Mouse (Mus musculus) erythroid progenitor cell, adult 5-6 weeks (primary cell): Measurements from ENCODE around the gene Fbxw16. TPM values are rescaled to one million over a fixed set of nuclear protein-coding genes. Genes with fewer than 3 reads are reported as not detected.
"Not testable (repeated sequence)": the region's sequence is repeated elsewhere in the genome, so short reads cannot be mapped to it uniquely, and the experiment has no call there.

Source experiments
- ATAC-seq: replicated peaks from 2 replicates; pipeline ENCODE4 v1.8.0; 2016; ENCODE audit warnings: moderate number of reproducible peaks, mild to moderate bottlenecking, moderate TSS enrichment, inconsistent platforms; ENCODE audit not compliant: poor library complexity, low FRiP score, severe bottlenecking
- total RNA-seq, 2 experiments: library from RNA; stranded (forward) in 1 of 2; stranded (reverse) in 1 of 2; fragments of 150-400 nt in 1 of 2; fragments of 186-747, 209-891 nt in 1 of 2; gene quantifications; 2 replicates each; pipeline versions ENCODE4 v1.2.3 to v1.2.4; 2015 to 2017; ENCODE audit warnings: low replicate concordance in 2 of 2

Gene Fbxw16
- total RNA-seq (2015; ENCODE audit: low replicate concordance) = not detected in 2 replicates
- total RNA-seq (2017; ENCODE audit: low replicate concordance) = not detected in 2 replicates

DNA sequence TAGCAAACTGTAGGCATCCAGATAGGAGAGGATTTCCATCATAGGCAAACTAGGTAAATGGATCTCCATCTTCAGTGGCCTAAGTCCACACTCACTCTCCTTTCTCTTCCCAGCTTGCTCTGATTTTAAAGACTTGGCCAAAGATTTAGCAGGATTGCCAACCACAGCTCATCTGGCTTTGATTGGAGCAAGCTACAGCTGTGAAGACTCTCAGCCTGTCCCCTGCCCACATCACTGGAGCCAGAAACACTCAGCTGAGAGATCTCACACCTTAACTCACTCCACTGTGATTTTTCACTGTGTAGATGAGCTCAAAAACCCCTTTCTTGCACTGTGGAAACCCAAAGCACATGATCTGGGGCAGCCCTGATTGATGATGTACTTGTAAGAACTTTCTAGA is at the start of gene Fbxw16:
TSS of gene Fbxw16 (minus strand) at position 101 of the 400 bp plus-strand sequence.
- ATAC-seq = no peak

DNA sequence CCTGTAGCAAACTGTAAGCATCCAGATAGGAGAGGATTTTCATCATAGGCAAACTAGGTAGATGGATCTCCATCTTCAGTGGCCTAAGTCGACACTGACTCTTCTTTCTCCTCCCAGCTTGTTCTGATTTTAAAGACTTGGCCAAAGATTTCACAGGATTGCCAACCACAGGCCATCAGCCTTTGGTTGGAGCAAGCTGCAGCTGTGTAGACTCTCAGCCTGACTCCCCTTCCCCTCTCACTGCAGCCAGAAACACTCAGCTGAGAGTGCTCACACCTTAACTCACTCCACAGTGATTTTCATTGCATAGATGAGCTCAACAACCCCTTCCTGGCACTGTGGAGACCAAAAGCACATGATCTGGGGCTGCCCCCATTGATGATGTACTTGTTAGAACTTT is 46.8 kb upstream of the Fbxw16 start, which contains the start of gene Fbxw19:
TSS of gene Fbxw19 (minus strand) at position 101 of the 400 bp plus-strand sequence.
- ATAC-seq = not testable (repeated sequence)

DNA sequence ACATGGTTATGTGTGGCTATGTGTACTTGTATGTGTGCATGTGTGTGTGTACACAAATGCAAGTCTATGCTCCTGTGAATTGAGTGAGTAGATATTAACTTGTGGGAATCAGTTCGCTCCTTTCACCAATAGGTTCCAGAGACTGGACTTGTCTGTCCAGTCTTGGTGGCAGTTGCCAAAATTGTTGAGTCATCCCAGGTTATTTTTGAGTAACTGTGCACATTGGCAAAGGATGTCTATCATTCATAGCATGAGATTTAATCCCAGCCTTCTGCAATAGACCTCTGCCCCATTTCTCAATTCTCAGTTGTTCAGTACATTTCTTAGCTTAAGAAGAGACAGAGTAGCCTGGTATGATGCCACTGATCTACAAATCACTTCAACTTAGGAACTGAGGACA is 16.0 kb downstream of the Fbxw16 start:
- no peak for ATAC-seq

DNA sequence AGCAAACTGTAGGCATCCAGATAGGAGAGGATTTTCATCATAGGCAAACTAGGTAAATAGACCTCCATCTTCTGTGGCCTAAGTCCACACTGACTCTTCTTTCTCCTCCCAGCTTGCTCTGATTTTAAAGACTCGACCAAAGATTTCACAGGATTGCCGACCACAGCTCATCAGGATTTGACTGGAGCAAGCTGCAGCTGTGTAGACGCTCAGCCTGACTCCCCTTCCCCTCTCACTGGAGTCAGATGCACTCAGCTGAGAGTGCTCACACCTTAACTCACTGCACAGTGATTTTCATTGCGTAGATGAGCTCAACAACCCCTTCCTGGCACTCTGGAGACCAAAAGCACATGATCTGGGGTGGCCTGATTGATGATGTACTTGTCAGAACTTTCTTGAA is 44.7 kb downstream of the Fbxw16 start, which contains the start of gene Fbxw22:
TSS of gene Fbxw22 (minus strand) at position 101 of the 400 bp plus-strand sequence.
- ATAC-seq = not testable (repeated sequence)

Other genes starting within 250 kb of the Fbxw16 start
- not detected in 2 replicates for gene Fbxw20, start 214.4 kb downstream of the Fbxw16 start, total RNA-seq (2015; ENCODE audit: low replicate concordance)
- gene Fbxw20, start 214.4 kb downstream of the Fbxw16 start, total RNA-seq (2017; ENCODE audit: low replicate concordance) = not detected in 2 replicates
- gene Fbxw14, start 161.5 kb downstream of the Fbxw16 start, total RNA-seq (2015; ENCODE audit: low replicate concordance) = not detected in 2 replicates
- not detected in 2 replicates for gene Fbxw14, start 161.5 kb downstream of the Fbxw16 start, total RNA-seq (2017; ENCODE audit: low replicate concordance)
- gene Fbxw28, start 109.5 kb downstream of the Fbxw16 start, total RNA-seq (2015; ENCODE audit: low replicate concordance) = not detected in 2 replicates
- not detected in 2 replicates for gene Fbxw28, start 109.5 kb downstream of the Fbxw16 start, total RNA-seq (2017; ENCODE audit: low replicate concordance)
- gene Fbxw22, start 44.8 kb downstream of the Fbxw16 start, total RNA-seq (2015; ENCODE audit: low replicate concordance) = not detected in 2 replicates
- not detected in 2 replicates for gene Fbxw22, start 44.8 kb downstream of the Fbxw16 start, total RNA-seq (2017; ENCODE audit: low replicate concordance)
- gene Fbxw19, start 46.7 kb upstream of the Fbxw16 start, total RNA-seq (2015; ENCODE audit: low replicate concordance) = not detected in 2 replicates
- not detected in 2 replicates for gene Fbxw19, start 46.7 kb upstream of the Fbxw16 start, total RNA-seq (2017; ENCODE audit: low replicate concordance)
- gene Fbxw15, start 119.1 kb upstream of the Fbxw16 start, total RNA-seq (2015; ENCODE audit: low replicate concordance) = not detected in 2 replicates
- gene Fbxw15, start 119.1 kb upstream of the Fbxw16 start, total RNA-seq (2017; ENCODE audit: low replicate concordance) = not detected in 2 replicates
- gene Fbxw24, start 176.9 kb upstream of the Fbxw16 start, total RNA-seq (2015; ENCODE audit: low replicate concordance) = not detected in 2 replicates
- gene Fbxw24, start 176.9 kb upstream of the Fbxw16 start, total RNA-seq (2017; ENCODE audit: low replicate concordance) = not detected in 2 replicates
- gene Fbxw25, start 215.5 kb upstream of the Fbxw16 start, total RNA-seq (2015; ENCODE audit: low replicate concordance) = not detected in 2 replicates
- not detected in 2 replicates for gene Fbxw25, start 215.5 kb upstream of the Fbxw16 start, total RNA-seq (2017; ENCODE audit: low replicate concordance)